Mouse (Mus musculus) liver, adult (tissue): Measurements from ENCODE around the gene Olfr1367.

Experiments used
- GATA4 ChIP-seq: IDR thresholded peaks from 2 replicates; pipeline ENCODE4 v1.6.1; 2014; ENCODE audit warnings: mild to moderate bottlenecking, low read length; ENCODE audit not compliant: insufficient replicate concordance

The Olfr1367 gene

GRCm38 (mm10) chr13:21346610-21347009 lies at the start of gene Olfr1367:
Gene Olfr1367 (plus strand): TSS chr13:21346910.
- no peak for TF ChIP-seq GATA4

- TF ChIP-seq GATA4: no peak
Observed at GRCm38 (mm10) chr13:21298557-21298956, 48.2 kb upstream of the Olfr1367 start.

DNA sequence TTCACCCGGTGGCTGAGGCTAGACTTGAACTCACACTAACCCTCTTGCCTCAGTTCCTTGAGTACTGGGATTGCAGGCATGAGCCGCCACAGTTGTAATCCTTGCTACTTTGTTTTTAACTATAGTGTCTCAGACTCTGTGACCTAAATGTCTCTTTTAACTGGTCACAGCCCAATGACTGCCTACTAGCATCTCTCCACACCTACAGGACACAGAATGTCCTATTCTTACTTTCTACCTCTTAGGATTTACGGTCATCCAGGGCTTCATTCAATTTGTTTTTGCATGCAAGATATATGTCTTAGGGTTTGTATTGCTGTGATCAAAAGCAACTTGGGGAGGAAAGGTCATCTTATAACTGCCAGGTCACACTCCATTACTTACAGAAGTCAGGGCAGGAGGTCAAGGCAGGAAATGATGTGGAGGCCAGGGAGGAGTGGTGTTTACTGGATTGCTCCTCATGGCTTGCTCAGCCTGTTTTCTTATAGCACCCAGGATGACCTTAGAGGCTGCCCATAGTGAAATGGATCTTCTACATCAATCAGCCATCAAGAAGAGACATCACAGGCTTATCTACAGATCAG lies 42.1 kb upstream of the Olfr1367 start:
- TF ChIP-seq GATA4: no peak

GRCm38 (mm10) chr13:21309788-21310187 lies 36.9 kb upstream of the Olfr1367 start:
- TF ChIP-seq GATA4: no peak

- TF ChIP-seq GATA4: no peak
Observed at GRCm38 (mm10) chr13:21311926-21312325, 34.8 kb upstream of the Olfr1367 start, which contains the start of gene Gpx6. Gene Gpx6 (plus strand): TSS chr13:21312125.

- TF ChIP-seq GATA4: no peak
Observed at GRCm38 (mm10) chr13:21312854-21313253, 33.9 kb upstream of the Olfr1367 start.

- no peak for TF ChIP-seq GATA4
Observed at GRCm38 (mm10) chr13:21313903-21314302, 32.8 kb upstream of the Olfr1367 start.

DNA sequence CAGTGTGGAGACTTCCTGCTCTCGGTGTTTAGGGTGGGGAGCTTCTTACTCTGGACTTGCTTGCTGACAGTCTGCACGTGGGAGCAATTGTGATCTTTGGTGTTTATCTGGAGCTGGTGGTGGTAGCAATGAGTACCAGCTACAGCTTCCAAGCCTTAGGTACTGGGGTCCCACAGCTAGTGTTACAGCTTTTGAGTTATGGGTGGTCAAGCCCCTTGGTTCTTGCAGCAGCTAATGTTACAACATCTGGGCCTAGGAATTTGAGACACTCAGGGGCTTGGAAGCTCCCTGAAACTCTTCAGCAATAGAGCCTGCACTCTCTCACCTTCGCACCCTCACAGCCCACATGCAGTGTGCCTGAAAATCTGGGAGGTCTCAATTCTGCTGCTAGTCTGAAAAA lies 26.4 kb upstream of the Olfr1367 start:
- TF ChIP-seq GATA4: no peak

DNA sequence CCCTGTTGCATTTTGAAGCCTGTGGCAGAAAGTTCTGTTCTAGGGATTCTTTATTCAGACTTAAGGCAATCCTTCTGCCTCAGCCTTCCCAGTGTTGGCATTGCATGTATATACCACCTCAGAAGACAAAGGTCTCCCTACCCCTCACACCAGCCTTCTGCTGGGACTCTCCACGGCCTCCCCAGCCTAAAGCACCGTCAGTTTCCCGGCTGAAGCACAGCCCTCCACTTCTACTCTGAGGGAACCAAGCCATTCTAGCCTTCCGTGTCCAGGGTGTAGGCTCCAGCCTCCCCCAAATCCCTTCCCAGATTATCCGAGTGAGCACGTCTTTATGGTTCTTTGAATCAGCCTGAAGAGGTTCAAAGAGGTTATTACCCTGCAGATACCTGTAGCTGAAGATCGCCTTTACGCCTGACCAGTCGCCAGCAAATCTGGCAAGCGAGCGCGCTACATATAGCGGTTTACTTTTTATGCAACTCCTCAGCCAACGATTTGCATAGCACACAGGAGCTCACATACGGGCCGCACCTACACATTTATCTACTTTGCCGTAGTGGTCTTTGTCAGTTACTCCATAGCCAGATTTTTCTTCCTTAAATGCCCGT lies 24.7 kb upstream of the Olfr1367 start:
- no peak for TF ChIP-seq GATA4

DNA sequence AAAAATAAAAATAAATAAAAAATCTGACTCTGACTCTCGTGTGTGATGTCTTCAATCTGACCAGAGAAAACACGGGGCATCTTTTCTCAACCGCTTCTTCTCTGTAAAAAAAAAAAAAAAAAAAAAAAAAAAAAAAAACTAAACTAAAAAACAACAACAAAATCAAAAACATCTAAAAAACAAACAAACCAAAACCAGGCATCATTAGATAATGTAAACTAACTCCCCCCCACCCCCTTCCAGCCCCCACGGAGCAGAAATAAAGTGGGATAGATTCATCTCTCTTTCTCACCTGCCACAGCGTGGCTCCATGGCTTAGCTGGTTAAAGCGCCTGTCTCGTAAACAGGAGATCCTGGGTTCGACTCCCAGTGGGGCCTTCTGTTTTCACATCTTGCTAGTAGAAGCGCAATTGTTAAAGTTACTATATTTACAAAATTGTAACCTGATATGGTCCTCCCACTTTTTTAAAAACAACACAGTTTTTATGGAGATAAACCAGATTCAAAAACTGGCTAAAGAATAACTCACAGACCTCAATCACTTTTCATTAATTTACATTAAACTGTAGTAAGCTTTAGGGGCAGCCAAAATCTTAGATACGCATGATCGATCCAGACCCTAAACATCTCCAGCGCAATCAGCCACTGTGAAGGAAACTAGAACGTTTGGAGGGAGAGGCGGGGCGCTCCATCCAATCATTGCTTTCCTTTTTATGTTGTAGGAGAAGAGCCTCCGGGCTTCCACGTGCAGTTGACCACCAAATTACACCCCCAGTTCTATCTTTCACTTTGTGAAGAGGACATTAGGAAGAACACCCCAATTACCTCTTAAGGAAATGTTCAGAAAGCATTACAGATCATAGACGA lies 24.0 kb upstream of the Olfr1367 start:
- TF ChIP-seq GATA4: no peak

DNA sequence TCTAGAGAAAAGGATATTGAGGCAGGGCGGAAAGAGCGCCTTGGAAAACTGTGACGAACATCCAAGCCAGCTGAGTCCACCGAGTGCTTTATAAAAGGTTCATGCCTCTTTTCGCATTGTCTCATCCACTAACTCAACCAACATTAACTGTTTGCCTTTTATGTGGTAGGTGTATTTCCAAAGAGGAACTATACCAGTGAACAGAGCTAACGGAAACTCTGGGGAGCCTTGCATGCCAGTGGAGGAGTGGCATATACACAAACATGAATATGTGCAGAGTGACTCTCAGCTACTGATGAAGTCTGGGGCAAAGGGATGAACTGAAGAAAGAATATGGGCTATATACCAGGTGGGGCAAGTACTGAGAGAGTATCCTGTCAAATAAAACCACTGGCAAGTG lies 23.3 kb upstream of the Olfr1367 start:
- no peak for TF ChIP-seq GATA4

GRCm38 (mm10) chr13:21326191-21326590 lies 20.5 kb upstream of the Olfr1367 start:
- TF ChIP-seq GATA4: no peak

- TF ChIP-seq GATA4: no peak
Observed at GRCm38 (mm10) chr13:21326657-21327211, 20.0 kb upstream of the Olfr1367 start.

DNA sequence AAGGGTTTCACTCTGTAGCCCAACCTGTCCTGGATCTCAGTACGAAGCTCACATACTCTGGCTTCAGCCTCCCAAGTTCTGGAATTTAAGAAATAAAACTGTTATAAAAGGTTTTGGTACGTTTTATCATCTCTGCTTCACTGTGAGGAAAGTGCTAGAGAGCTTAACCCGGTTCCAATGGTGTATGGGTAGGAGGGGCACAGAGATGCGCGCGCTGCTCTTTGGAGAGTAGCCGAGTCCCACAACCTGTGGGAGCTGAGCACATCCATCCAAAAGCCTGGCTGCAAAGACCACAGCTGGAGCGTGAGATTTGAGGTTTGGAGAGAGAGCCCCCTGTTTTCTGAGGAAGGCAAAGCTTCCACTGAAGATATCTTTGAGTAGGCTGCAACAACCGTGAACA lies 19.3 kb upstream of the Olfr1367 start:
- TF ChIP-seq GATA4: no peak

- TF ChIP-seq GATA4: no peak
Observed at GRCm38 (mm10) chr13:21350593-21350992, 3.9 kb downstream of the Olfr1367 start.
